Mouse (Mus musculus) left cerebral cortex, adult 8-10 months (tissue): Measurements from ENCODE around the gene Ppp1r17. TPM values are rescaled to one million over a fixed set of nuclear protein-coding genes. Genes with fewer than 3 reads are reported as not detected.

Experiments
- total RNA-seq, 4 experiments: library from RNA; stranded (reverse); gene quantifications; 2 replicates each; pipeline ENCODE4 v1.2.4; 2022

The Ppp1r17 gene
- total RNA-seq, 4 experiments from 2014 or later = 0.18 to 0.21 (median 0.20) TPM; not detected in 1

Other genes with a start within 250 kb of the Ppp1r17 start
- gene Itprid1, start 180.6 kb upstream of the Ppp1r17 start, total RNA-seq = 1 to 10 TPM; 1.2 to 1.5 (median 1.3) TPM